Mouse (Mus musculus) liver, embryonic 12.5 days (tissue): ENCODE measurements around the gene Tnfsf11. TPM values are rescaled to one million over a fixed set of nuclear protein-coding genes. Genes with fewer than 3 reads are reported as not detected.

Experiments used
- ATAC-seq: fragments of 200-750 bp; cut with Nextera tagmentation; 2 replicates; pipeline ENCODE4 v1.8.0; 2017; ENCODE audit warnings: moderate number of reproducible peaks, mild to moderate bottlenecking, moderate library complexity
- H3K27ac ChIP-seq: fragments of 300-500 bp; sonication (generic); 2 replicates; pipeline ENCODE4 v1.5.1; 2016; ENCODE audit warnings: mild to moderate bottlenecking
- H3K27me3 ChIP-seq: fragments of 300-500 bp; sonication (generic); replicated peaks from 2 replicates; pipeline ENCODE4 v1.6.1; 2016; ENCODE audit warnings: mild to moderate bottlenecking, moderate library complexity
- H3K36me3 ChIP-seq: fragments of 300-500 bp; sonication (generic); 2 replicates; pipeline ENCODE4 v1.6.1; 2016; ENCODE audit warnings: mild to moderate bottlenecking, moderate library complexity
- H3K4me1 ChIP-seq: fragments of 300-500 bp; sonication (generic); 2 replicates; pipeline ENCODE4 v1.6.1; 2016
- H3K4me2 ChIP-seq: fragments of 300-500 bp; sonication (generic); 2 replicates; pipeline ENCODE4 v1.6.1; 2016; ENCODE audit warnings: mild to moderate bottlenecking, moderate library complexity
- H3K4me3 ChIP-seq: fragments of 300-500 bp; sonication (generic); 2 replicates; pipeline ENCODE4 v1.5.1; 2016; ENCODE audit warnings: mild to moderate bottlenecking, moderate library complexity
- H3K9ac ChIP-seq: fragments of 300-500 bp; sonication (generic); 2 replicates; pipeline ENCODE4 v1.6.1; 2016; ENCODE audit warnings: mild to moderate bottlenecking, moderate library complexity
- H3K9me3 ChIP-seq: fragments of 300-500 bp; sonication (generic); replicated peaks from 2 replicates; pipeline ENCODE4 v1.6.1; 2016; ENCODE audit warnings: mild to moderate bottlenecking, moderate library complexity
- WGBS: fragments of 180-500 bp; shearing (Covaris S2); methylation state at CpG from one replicate; pipeline ENCODE4 v1.1.7; 2016; ENCODE audit not compliant: insufficient replicate concordance; 5-methylcytosine and 5-hydroxymethylcytosine counted together
- polyA plus RNA-seq: library from polyadenylated mRNA; unstranded; fragments of >200 nt; fragmentation: Nextera tagmentation; extraction: Ambion mirVana; gene quantifications from 2 replicates; pipeline ENCODE4 v1.2.1, GENCODE M21; 2016

Tnfsf11 gene
- polyA plus RNA-seq, 1 experiment from 2014 or later = 0.24 TPM

- no peak for ATAC-seq
- H3K4me3 ChIP-seq = no peak overlapping the region
- H3K27ac ChIP-seq = no peak overlapping the region
- no peaks in the 10 kb centered on the region for H3K27me3 ChIP-seq
- H3K4me1 ChIP-seq = no peaks in the 10 kb centered on the region
- no peak overlapping the region for H3K9ac ChIP-seq
- WGBS = 54% methylated on average over 5 of the region's 5 CpGs
- no peaks in the 10 kb centered on the region for H3K9me3 ChIP-seq
- H3K36me3 ChIP-seq = no peaks in the 10 kb centered on the region
- H3K4me2 ChIP-seq = no peak overlapping the region
Measured at GRCm38 (mm10) chr14:78286011-78286548, 21.8 kb downstream of the Tnfsf11 start.

DNA sequence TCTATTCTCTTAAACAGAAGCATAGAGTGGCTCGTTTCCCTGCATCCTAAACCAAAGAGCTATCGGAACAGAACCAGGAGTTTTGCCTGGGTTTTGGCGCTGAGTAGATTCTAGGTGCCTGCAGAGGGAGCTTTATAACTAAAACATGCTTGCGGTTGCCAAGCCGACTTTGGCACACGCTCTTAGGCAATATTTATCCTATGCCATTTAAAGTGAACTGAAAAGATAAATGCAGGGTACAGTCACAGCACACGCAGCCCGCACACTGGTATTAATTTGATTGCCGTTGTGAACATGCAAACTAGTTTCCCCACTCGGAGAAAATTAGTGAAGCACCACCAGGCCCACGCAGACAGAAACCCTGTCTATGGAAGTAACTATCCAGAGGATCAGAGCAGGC lies 25.4 kb downstream of the Tnfsf11 start:
- 79% methylated on average over 11 of the region's 11 CpGs for WGBS

DNA sequence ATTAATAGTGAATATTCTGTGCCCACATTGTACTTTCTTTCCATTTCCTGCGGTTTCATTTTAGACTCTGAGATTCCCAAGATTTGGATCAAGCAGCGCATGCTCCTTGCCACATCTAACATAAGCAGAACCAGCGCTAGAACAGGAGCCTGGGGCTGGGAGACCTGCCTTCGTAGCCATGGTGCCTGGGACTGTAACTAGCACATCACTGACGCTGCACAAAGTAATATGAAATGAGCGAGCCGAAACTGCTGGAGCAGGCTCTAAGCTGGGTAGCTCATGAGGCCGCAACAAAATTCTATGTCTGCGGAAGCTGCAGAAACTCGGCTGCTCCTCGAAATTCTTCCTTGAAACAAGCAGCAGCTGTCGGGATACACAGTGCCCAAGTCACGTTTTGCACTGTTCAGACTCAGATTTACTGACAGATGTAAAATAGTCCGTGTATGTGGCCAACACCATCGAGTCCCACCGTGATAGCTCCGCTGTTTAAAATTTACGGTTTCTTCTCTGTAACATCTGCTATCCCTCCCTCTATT lies 31.4 kb downstream of the Tnfsf11 start:
- Histone ChIP-seq H3K9ac (no peak overlapping the region), H3K4me3 (no peak overlapping the region), H3K27ac (no peak overlapping the region), H3K4me2 (no peak overlapping the region), H3K9me3 (no peaks in the 10 kb centered on the region), H3K4me1 (no peaks in the 10 kb centered on the region), H3K36me3 (no peaks in the 10 kb centered on the region), H3K27me3 (no peaks in the 10 kb centered on the region)
- 70% methylated on average over 18 of the region's 18 CpGs for WGBS
- no peak for ATAC-seq

More for the DNA sequence above, 25.4 kb downstream of the Tnfsf11 start:
- no peak for ATAC-seq
- Histone ChIP-seq H3K27ac (no peak overlapping the region), H3K4me2 (no peak overlapping the region), H3K4me1 (no peaks in the 10 kb centered on the region), H3K9ac (no peak overlapping the region), H3K4me3 (no peak overlapping the region), H3K9me3 (no peaks in the 10 kb centered on the region), H3K36me3 (no peaks in the 10 kb centered on the region), H3K27me3 (no peaks in the 10 kb centered on the region)

DNA sequence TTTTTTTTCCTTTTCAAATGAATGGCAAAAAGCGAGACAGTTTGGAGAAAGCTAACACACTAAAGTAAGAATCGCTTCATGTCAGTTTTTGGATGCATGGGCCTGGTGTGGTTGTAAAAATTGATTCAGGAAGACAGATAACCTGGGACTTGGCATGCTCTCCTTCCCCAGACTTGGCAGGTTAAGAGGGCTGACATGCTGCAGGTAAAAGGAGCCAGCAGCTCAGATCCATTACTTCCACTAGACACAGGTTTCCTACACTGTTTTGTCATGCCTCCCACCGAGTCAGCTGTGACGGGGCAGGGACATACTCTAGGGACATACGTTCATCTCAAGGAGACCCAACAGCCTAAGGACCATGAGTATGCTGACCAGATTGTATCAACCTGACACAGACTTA lies 33.0 kb downstream of the Tnfsf11 start:
- 80% methylated on average over 5 of the region's 5 CpGs for WGBS
- ATAC-seq = no peak
- Histone ChIP-seq H3K27me3 (no peaks in the 10 kb centered on the region), H3K9me3 (no peaks in the 10 kb centered on the region), H3K4me1 (no peaks in the 10 kb centered on the region), H3K27ac (no peak overlapping the region), H3K4me3 (no peak overlapping the region), H3K36me3 (no peaks in the 10 kb centered on the region), H3K9ac (no peak overlapping the region), H3K4me2 (no peak overlapping the region)

DNA sequence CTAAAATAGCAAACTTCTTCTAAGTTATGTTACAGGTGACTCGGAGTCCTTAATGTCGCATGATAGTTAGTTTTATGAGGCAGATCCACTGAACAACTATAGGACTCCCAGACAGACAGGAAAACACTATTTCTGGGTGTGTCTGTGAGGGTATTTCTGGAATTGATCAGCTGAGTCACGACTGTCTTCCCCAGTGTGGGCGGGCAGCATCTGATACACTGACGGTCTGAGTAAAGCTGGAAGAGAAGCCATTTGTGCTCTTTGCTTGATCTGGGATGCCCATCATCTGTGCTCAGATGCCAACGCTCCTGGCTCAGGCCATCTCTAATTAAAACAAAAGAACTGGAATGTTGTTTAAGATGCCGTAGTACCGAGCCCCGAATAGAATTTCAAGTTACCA lies 33.7 kb downstream of the Tnfsf11 start:
- no peaks in the 10 kb centered on the region for H3K27me3 ChIP-seq
- H3K4me2 ChIP-seq = no peak overlapping the region
- no peak overlapping the region for H3K27ac ChIP-seq
- WGBS = 78% methylated on average over 9 of the region's 9 CpGs
- no peak overlapping the region for H3K9ac ChIP-seq
- no peaks in the 10 kb centered on the region for H3K36me3 ChIP-seq
- no peak overlapping the region for H3K4me3 ChIP-seq
- H3K9me3 ChIP-seq = no peaks in the 10 kb centered on the region
- H3K4me1 ChIP-seq = no peaks in the 10 kb centered on the region
- ATAC-seq = no peak

- Histone ChIP-seq H3K27ac (no peak overlapping the region), H3K9ac (no peak overlapping the region), H3K36me3 (no peaks in the 10 kb centered on the region), H3K4me1 (no peaks in the 10 kb centered on the region), H3K4me2 (no peak overlapping the region), H3K9me3 (no peaks in the 10 kb centered on the region), H3K27me3 (no peaks in the 10 kb centered on the region), H3K4me3 (no peak overlapping the region)
- ATAC-seq = no peak
- 53% methylated on average over 7 of the region's 7 CpGs for WGBS
Measured at GRCm38 (mm10) chr14:78273571-78273970, 34.3 kb downstream of the Tnfsf11 start.

- WGBS = 70% methylated on average over 6 of the region's 6 CpGs
- Histone ChIP-seq H3K36me3 (no peaks in the 10 kb centered on the region), H3K27me3 (no peaks in the 10 kb centered on the region), H3K27ac (no peak overlapping the region), H3K9me3 (no peaks in the 10 kb centered on the region), H3K4me1 (no peaks in the 10 kb centered on the region), H3K4me3 (no peak overlapping the region), H3K4me2 (no peak overlapping the region), H3K9ac (no peak overlapping the region)
- no peak for ATAC-seq
Measured at GRCm38 (mm10) chr14:78264876-78265275, 43.0 kb downstream of the Tnfsf11 start.

GRCm38 (mm10) chr14:78262596-78262995 lies 45.2 kb downstream of the Tnfsf11 start:
- WGBS = 57% methylated on average over 7 of the region's 7 CpGs

DNA sequence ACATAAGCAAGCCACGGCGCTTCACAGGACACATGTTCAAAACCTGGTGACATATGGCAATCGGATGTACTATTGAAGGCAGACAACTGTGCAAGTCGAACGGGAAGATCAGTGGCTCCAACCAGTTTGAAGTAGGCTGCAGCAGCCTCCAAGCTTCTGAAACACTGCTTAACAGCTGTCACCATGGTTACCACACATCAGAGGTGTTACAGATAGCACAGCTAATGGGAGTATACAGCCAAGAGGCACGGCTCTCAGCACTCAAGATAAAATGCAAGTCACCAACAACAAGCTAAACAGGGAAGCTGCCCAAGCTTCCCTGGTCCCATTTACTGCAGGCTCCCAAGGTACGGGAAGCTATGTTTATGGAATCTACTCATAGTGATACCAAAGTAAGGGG lies 46.6 kb downstream of the Tnfsf11 start:
- no peaks in the 10 kb centered on the region for H3K9me3 ChIP-seq
- no peak overlapping the region for H3K4me2 ChIP-seq
- no peak overlapping the region for H3K9ac ChIP-seq
- H3K27ac ChIP-seq = no peak overlapping the region
- no peak overlapping the region for H3K4me3 ChIP-seq
- WGBS = 64% methylated on average over 7 of the region's 7 CpGs
- ATAC-seq = no peak
- no peaks in the 10 kb centered on the region for H3K4me1 ChIP-seq
- H3K27me3 ChIP-seq = no peaks in the 10 kb centered on the region
- H3K36me3 ChIP-seq = no peaks in the 10 kb centered on the region

More at GRCm38 (mm10) chr14:78262596-78262995, 45.2 kb downstream of the Tnfsf11 start:
- no peaks in the 10 kb centered on the region for H3K27me3 ChIP-seq
- no peak overlapping the region for H3K27ac ChIP-seq
- H3K36me3 ChIP-seq = no peaks in the 10 kb centered on the region
- H3K4me2 ChIP-seq = no peak overlapping the region
- H3K9me3 ChIP-seq = no peaks in the 10 kb centered on the region
- no peak overlapping the region for H3K9ac ChIP-seq
- H3K4me1 ChIP-seq = no peaks in the 10 kb centered on the region
- ATAC-seq = no peak
- H3K4me3 ChIP-seq = no peak overlapping the region

- H3K9ac ChIP-seq = no peak overlapping the region
- 65% methylated on average over 7 of the region's 7 CpGs for WGBS
- H3K4me2 ChIP-seq = no peak overlapping the region
- H3K27ac ChIP-seq = no peak overlapping the region
- no peaks in the 10 kb centered on the region for H3K4me1 ChIP-seq
- no peaks in the 10 kb centered on the region for H3K36me3 ChIP-seq
- H3K4me3 ChIP-seq = no peak overlapping the region
- ATAC-seq = no peak
- no peaks in the 10 kb centered on the region for H3K27me3 ChIP-seq
- no peaks in the 10 kb centered on the region for H3K9me3 ChIP-seq
Measured at GRCm38 (mm10) chr14:78254017-78254416, 53.8 kb downstream of the Tnfsf11 start.

GRCm38 (mm10) chr14:78246601-78247000 lies 61.2 kb downstream of the Tnfsf11 start:
- 70% methylated on average over 5 of the region's 5 CpGs for WGBS

DNA sequence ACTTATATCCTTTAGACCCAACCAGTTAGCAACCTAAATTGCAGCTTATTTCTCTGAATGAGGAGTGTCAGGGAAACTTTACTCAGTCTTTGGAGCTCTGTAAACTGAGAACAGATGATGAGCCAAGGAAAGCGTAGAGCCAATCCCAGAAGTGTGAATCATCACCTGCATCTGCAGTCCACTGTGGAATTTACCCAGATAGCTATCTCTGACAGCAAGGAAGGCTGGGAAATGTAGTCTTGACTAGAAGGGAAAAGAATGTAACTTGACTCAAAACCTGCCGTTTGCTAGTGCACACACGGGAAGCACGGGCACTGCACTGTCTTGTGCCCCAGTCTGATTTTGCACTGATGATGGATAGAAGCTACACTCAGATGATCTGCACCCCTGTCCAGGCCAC lies 63.0 kb downstream of the Tnfsf11 start:
- Histone ChIP-seq H3K4me1 (no peaks in the 10 kb centered on the region), H3K4me2 (no peak overlapping the region), H3K27ac (no peak overlapping the region), H3K27me3 (no peaks in the 10 kb centered on the region), H3K9ac (no peak overlapping the region), H3K36me3 (no peaks in the 10 kb centered on the region), H3K4me3 (no peak overlapping the region), H3K9me3 (no peaks in the 10 kb centered on the region)
- no peak for ATAC-seq
- WGBS = 45% methylated on average over 4 of the region's 4 CpGs

More at GRCm38 (mm10) chr14:78246601-78247000, 61.2 kb downstream of the Tnfsf11 start:
- Histone ChIP-seq H3K4me1 (no peaks in the 10 kb centered on the region), H3K27me3 (no peaks in the 10 kb centered on the region), H3K9me3 (no peaks in the 10 kb centered on the region), H3K9ac (no peak overlapping the region), H3K36me3 (no peaks in the 10 kb centered on the region), H3K4me3 (no peak overlapping the region), H3K27ac (no peak overlapping the region), H3K4me2 (no peak overlapping the region)
- no peak for ATAC-seq

- Histone ChIP-seq H3K27me3 (no peaks in the 10 kb centered on the region), H3K4me1 (no peaks in the 10 kb centered on the region), H3K9ac (no peak overlapping the region), H3K9me3 (no peaks in the 10 kb centered on the region), H3K36me3 (no peaks in the 10 kb centered on the region), H3K4me3 (no peak overlapping the region), H3K4me2 (no peak overlapping the region), H3K27ac (no peak overlapping the region)
- 64% methylated on average over 6 of the region's 6 CpGs for WGBS
- ATAC-seq = no peak
Measured at GRCm38 (mm10) chr14:78239346-78239745, 68.5 kb downstream of the Tnfsf11 start.
